Mouse (Mus musculus): ENCODE data around the gene Ncapg2.

- no peak for TF ChIP-seq CTCF (IDR thresholded peaks at IDR 0.05; ENCODE audit: low read depth)
- no peak for TF ChIP-seq EP300 (optimal IDR thresholded peaks at IDR 0.05)
These were observed 63.9 kb downstream of the Ncapg2 start for GRCm38 (mm10) chr12:116469096-116469495.
